Mouse (Mus musculus): Measurements from ENCODE around the gene Zbtb45.

DNA sequence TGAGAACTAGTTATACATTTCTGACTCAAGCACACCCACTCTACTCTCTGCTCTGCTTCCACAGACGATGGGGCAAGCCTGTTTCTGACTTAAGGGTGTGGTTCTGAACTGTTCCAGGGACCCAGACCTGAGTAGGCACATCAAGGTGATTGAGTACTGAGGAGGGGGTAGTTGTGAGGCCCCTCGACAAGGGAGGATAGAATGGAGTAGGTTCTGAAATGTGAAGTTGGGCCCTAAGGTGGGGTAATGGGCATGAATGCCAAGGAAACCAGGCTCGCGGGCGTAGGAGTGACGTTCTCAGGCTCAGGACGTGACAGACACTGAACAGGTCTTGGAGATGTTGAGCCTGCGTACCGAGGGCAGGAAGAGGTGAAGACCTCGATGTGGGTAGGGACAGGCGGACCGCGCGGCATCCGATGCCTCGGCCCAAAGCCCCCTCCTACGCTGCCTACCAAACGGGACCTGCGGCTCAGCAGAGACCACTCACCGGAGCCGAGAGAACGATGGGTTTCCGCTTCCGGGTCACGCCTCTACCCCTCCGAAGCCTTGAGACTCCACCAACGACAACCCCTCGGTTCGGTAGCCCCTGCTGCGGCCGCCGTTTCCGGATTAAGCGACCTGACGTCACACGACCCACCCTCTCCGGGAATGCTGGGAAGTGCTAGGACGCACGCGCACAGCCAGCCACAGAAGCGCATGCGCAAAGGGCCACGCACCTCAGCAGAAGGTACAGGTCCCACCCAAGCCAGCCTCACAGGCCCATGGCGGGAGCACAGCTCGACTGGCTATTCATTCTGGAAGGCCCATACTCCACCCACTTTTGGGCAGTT is 24.5 kb upstream of the Zbtb45 start, which contains the start of gene Chmp2a:
- TF ChIP-seq TAL1 (IDR thresholded peaks at IDR 0.05; ENCODE audit: low read length) = no peak
- TF ChIP-seq GATA1 (IDR thresholded peaks at IDR 0.05; ENCODE audit: low read length) = no peak
